Mouse (Mus musculus) layer of hippocampus, adult 2 months (tissue): ENCODE measurements around the gene Vgll4. TPM values are rescaled to one million over a fixed set of nuclear protein-coding genes. Genes with fewer than 3 reads are reported as not detected.

ENCODE experiments used
- DNase-seq, 2 experiments: peaks; one replicate each; pipeline ENCODE4 v3.0.0; 2022; ENCODE audit warnings: low spot score in 2 of 2
- H3K27ac ChIP-seq: fragments of 200-600 bp; 2 replicates; pipeline ENCODE4 v1.8.1; 2022
- H3K4me3 ChIP-seq: fragments of 200-600 bp; 2 replicates; pipeline ENCODE4 v1.8.1; 2022; ENCODE audit warnings: mild to moderate bottlenecking
- CTCF ChIP-seq: fragments of 200-600 bp; conservative IDR thresholded peaks from 2 replicates; pipeline ENCODE4 v1.8.1; 2022; ENCODE audit warnings: antibody characterized with exemption, mild to moderate bottlenecking, moderate library complexity
- total RNA-seq, 2 experiments: library from RNA; stranded (reverse); gene quantifications; 2 replicates each; pipeline ENCODE4 v1.2.3; 2021

Vgll4 gene
- total RNA-seq, 2 experiments from 2014 or later = 44.2 to 44.8 TPM

DNA sequence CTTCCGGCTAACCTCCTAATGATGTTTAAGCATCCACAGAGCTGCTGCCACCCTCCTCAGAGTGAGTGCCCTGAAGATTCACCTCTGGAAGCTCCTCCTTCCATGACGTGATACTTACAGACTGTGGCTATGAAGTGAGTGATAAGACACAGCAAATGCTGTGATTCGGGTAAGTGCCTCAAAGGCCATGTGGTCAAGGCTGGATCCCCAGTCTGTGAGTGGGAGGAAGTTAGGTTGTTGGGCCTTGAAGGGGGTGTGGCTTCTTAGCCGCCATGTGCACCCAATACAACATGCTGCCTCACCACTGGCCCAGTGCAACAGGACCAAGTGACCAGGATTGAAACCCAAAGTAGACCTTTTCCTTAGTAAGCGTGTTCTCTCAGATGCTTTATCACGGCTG is 65.6 kb downstream of the Vgll4 start:
- no peak for DNase-seq
- Histone ChIP-seq H3K27ac (no peak overlapping the region), H3K4me3 (no peak overlapping the region)
- no peak for TF ChIP-seq CTCF

GRCm38 (mm10) chr6:114901921-114902320 is 67.9 kb downstream of the Vgll4 start:
- peak overlapping the region; percentile 6; the same call in 1 of the 2 replicates for H3K27ac ChIP-seq
- no peak for TF ChIP-seq CTCF

GRCm38 (mm10) chr6:114901321-114901824 is 68.4 kb downstream of the Vgll4 start:
- H3K4me3 ChIP-seq = no peak overlapping the region
- no peak for DNase-seq
- peak overlapping the region; percentile 6 for H3K27ac ChIP-seq
- no peak for TF ChIP-seq CTCF

More at GRCm38 (mm10) chr6:114901921-114902320, 67.9 kb downstream of the Vgll4 start:
- no peak for DNase-seq
- H3K4me3 ChIP-seq = no peak overlapping the region

GRCm38 (mm10) chr6:114900194-114900593 is 69.6 kb downstream of the Vgll4 start:
- DNase-seq = no peak
- Histone ChIP-seq H3K27ac (peak overlapping the region; percentile 59), H3K4me3 (no peak overlapping the region)
- TF ChIP-seq CTCF = no peak

- Histone ChIP-seq H3K27ac (peak overlapping the region; percentile 59; the same call in 1 of the 2 replicates), H3K4me3 (no peak overlapping the region)
- DNase-seq = no peak
- TF ChIP-seq CTCF = no peak
These were observed 70.1 kb downstream of the Vgll4 start for GRCm38 (mm10) chr6:114899652-114900051.

DNA sequence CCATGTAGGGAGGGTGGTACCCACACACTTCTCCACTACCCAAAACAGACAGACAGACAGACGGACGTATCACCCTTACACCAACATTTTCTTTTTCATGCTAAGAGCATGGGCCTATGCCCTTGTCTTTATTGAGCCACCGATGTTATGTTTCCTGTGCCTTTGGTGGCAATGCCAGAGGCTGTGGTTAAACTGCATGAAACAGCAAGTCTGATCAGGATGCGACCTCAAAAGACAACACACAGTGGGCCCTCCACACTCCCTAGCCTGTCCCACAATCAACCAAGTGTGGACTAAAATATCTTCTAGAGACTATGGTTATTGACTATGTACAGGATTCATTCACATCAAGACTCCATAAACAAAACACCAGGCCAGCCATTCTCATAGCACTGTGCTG is 70.8 kb downstream of the Vgll4 start:
- TF ChIP-seq CTCF = no peak
- Histone ChIP-seq H3K4me3 (no peak overlapping the region), H3K27ac (peak overlapping the region; percentile 59; the same call in 1 of the 2 replicates)
- no peak for DNase-seq

DNA sequence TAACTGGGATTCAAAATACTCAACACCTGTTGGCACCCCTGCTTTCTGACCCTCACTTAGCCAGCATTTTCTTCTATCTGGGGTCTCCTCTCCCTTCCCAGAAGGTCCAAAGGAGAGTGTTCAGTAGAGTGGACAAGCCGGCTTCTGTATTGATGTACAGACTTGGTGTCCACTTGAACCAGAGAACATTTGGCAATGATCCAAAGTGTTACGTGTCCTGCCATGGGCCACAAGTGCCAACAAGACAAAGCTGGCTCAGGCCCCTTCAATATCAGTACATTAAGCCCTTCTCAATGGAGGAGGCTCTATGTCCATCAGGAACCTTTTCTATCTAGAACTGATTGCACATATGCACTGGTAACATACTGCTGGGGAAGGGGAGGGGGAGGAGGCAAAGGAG is 73.5 kb downstream of the Vgll4 start:
- Histone ChIP-seq H3K27ac (no peak overlapping the region), H3K4me3 (no peak overlapping the region)
- no peak for DNase-seq
- TF ChIP-seq CTCF = no peak

DNA sequence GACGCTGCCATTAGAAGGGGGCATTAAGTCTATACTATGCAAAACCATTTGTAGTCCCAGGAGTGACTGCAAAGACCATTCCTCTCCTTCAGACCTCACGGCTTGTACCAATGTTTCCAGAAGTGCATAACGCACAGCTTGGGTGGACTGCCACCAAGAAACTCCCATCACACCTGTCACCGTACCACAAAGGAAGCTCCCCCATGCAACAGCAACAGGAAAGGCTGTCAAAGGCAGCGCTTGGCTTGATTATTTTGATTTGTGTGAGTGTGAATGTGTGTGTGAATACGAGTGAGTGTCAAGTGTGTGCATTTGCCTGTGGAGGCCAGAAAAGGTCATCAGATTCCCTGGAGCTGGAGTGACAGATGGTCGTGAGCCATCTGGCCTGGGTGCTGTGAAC is 74.6 kb downstream of the Vgll4 start:
- Histone ChIP-seq H3K27ac (no peak overlapping the region), H3K4me3 (no peak overlapping the region)
- no peak for TF ChIP-seq CTCF
- no peak for DNase-seq

DNA sequence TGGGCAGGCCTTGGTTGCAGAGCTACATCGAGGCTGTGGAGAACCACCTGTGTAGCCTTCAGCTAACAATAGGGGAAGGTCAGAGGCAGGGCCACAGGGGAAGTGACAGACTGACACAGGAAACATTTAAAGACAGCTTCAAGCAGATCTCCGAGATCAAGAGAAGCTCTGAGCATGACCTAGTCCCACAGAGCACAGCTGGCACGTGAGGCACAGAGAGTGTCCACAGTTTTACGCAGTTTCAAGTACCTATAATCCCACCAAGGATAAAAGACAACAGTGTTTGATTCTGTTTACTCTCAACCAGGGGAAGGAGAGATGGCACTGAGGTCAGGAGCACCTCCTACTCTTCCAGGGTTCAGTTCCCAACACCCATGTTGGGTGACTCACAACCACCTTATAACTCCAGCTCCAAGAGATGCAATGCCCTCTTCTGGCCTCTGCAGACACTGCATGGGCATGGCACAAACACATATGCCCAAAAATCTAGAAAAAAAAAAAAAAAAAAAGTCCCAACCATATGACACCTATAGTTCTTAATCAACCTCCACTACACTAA is 75.2 kb downstream of the Vgll4 start:
- H3K27ac ChIP-seq = peak overlapping the region; percentile 93
- no peak for DNase-seq
- H3K4me3 ChIP-seq = no peak overlapping the region
- TF ChIP-seq CTCF = peak; percentile 63

GRCm38 (mm10) chr6:114893427-114894209 is 76.2 kb downstream of the Vgll4 start:
- TF ChIP-seq CTCF = no peak; the same call in 1 of the 2 replicates
- DNase-seq = peak; percentile 43 to 52
- peak overlapping the region; percentile 93 for H3K27ac ChIP-seq
- H3K4me3 ChIP-seq = no peak overlapping the region

- Histone ChIP-seq H3K27ac (peak overlapping the region; percentile 93), H3K4me3 (peak overlapping the region; percentile 32)
- peak; percentile 76 to 88 for DNase-seq
- TF ChIP-seq CTCF = no peak
These were observed 77.4 kb downstream of the Vgll4 start for GRCm38 (mm10) chr6:114892363-114892762.

DNA sequence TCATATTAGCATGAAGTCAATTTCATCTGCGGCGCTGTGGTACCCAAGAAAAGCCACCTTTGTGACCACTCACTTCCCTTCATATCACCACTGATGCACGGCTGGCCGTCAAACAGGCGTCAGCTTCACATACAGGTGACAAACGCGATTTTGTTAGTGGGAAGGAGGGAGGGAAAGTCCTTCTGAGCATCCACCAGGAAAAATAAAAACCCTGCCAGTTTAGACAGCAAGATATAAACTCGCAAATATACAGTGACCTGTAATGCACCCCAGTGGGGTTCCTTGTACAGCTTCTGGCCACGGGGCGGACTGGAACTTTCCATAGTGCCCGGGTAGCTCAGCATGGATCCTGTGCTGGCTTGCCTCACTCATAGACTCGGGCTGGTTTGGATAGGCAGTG is 78.0 kb downstream of the Vgll4 start:
- peak overlapping the region; percentile 32; the same call in 1 of the 2 replicates for H3K4me3 ChIP-seq
- H3K27ac ChIP-seq = peak overlapping the region; percentile 93

GRCm38 (mm10) chr6:114891272-114891671 is 78.5 kb downstream of the Vgll4 start:
- DNase-seq = no peak
- H3K4me3 ChIP-seq = no peak overlapping the region
- TF ChIP-seq CTCF = no peak
- H3K27ac ChIP-seq = peak overlapping the region; percentile 93

More for the DNA sequence above, 78.0 kb downstream of the Vgll4 start:
- TF ChIP-seq CTCF = no peak
- no peak for DNase-seq
